Mouse (Mus musculus) cerebellum, adult 2 months (tissue): ENCODE data around the gene Ftl1-ps1.

ENCODE experiments used
- CTCF ChIP-seq: fragments of 200-500 bp; IDR thresholded peaks from 2 replicates; pipeline ENCODE4 v1.5.1; 2011; ENCODE audit warnings: low read depth, mild to moderate bottlenecking, control low read depth, low read length, moderate library complexity, borderline replicate concordance; ENCODE audit not compliant: insufficient read depth
- POLR2A ChIP-seq: fragments of 200-500 bp; IDR thresholded peaks from 2 replicates; pipeline ENCODE4 v1.6.1; 2011; ENCODE audit warnings: low read length, control low read depth, borderline replicate concordance; ENCODE audit not compliant: insufficient read depth

DNA sequence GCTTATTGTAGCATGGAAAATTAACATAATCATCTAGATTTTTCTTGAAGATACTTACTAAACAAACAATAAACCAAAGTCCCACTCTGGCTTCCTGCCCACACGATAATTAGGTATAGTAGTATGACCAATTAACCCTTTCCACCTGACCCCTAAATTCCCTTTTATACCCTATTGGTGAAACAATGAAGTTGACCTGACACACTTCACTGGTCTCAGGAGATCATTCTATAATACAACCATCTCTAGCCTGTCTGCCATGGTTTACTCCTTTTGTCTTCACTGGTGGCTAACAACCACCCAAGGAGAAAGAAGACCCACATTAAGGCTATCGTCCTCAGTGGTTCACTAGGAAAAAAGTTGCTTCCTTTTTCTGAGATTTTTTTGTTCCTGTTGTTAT lies 8.3 kb upstream of the Ftl1-ps1 start:
- no peak for TF ChIP-seq CTCF
- TF ChIP-seq POLR2A: no peak
